Mouse (Mus musculus) bone marrow, adult 2 months (tissue): Measurements from ENCODE around the gene Ino80d.

Experiments
- CTCF ChIP-seq: fragments of 200-500 bp; IDR thresholded peaks from 2 replicates; pipeline ENCODE4 v1.5.1; 2011; ENCODE audit warnings: low read length, control low read depth; ENCODE audit not compliant: control insufficient read depth, insufficient read depth
- POLR2A ChIP-seq: fragments of 200-500 bp; IDR thresholded peaks from 2 replicates; pipeline ENCODE4 v1.6.1; 2011; ENCODE audit warnings: low read depth, mild to moderate bottlenecking, control low read depth, low read length, borderline replicate concordance; ENCODE audit not compliant: control insufficient read depth

DNA sequence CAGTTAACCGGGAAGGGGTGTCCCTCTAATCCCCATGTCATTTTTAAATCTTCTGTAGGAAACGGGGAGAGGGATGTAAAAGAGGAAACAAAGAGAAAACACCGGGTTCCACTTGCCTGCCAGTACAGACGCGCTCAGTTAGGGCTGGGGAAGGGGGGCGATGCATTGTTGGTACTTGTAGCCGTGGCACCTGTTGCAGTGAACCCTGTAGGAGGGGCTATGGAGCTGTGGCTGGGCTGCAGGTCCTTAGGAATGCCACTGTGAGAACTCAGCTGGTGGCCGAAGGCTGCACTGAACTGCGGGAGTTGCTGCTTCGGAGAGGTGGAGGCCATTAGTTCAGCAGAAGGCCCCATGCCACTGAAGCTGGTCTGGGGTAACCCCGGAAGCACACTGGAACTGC is 56.6 kb downstream of the Ino80d start:
- no peak for TF ChIP-seq CTCF
- no peak for TF ChIP-seq POLR2A
